Comparison of ENCODE assay signal across 7 mouse cellular contexts in the genomic region with DNA sequence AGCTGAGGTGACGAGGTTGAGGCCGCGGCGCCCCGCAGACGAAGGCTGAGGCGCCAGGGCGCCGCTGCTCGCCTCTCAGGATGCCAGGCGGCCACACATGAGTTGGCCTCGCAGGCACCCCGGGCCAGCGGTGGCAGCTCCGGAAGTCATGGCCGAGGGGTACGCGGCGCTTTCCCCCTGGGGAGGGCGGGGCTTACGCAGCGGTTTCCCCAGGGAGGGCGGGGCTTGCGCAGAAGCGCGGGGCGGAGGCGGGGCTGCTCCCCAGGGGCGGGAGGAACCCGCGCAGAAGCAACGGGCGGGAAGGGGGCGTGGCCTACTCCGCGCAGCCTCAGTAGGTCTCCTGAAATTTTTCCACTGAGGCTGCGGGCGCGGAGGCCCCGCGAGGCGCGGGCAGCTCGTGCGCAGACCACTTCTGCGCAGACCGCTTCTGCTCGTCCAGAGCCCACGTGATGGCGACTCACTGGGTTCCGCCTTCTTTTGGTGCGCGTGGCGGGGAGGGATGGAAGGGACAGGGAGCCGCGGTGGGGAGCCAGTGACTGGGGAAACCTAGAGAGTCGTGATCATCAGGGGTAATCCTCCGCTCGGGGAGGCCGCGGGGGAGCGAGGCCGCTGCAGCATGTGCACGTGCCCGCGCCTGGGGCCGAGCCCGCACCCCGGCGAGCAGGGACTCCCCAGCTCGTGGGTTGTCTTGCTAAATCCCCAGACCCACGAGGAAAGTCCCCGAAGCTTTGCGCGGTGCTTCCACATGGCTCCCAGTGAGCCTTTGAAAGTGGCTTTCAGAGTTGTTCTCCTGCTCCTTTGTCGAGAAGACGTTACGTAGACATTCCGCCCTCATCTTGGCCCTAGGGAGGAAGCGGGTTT. TPM values are rescaled to one million over a fixed set of nuclear protein-coding genes. Genes with fewer than 3 reads are reported as not detected.
A peak's percentile ranks its signal among the peaks of the same experiment; 100 is the strongest.
DNase-seq lines count a peak whose midpoint lies in the region; ATAC-seq lines count a peak whose summit lies in the region.

No protein-coding gene starts in this region.

- H3K4me2 ChIP-seq in intestine, embryonic 15.5 days (replicated peaks): peak overlapping the region; percentile 95

- peak overlapping the region; percentile 78 for H3K9ac ChIP-seq in intestine, embryonic 15.5 days

- peak overlapping the region; percentile 50 for H3K4me3 ChIP-seq in intestine, embryonic 15.5 days (replicated peaks)
- H3K4me3 ChIP-seq in midbrain, embryonic 10.5 days: peak overlapping the region; percentile 62

- under 1% methylated on average over 80 of the region's 80 CpGs for WGBS in intestine, embryonic 15.5 days
- WGBS in midbrain, embryonic 10.5 days: under 1% methylated on average over 74 of the region's 80 CpGs

- no peaks in the 10 kb centered on the region for H3K9me3 ChIP-seq in intestine, embryonic 15.5 days
- no peaks in the 10 kb centered on the region for H3K9me3 ChIP-seq in midbrain, embryonic 10.5 days (replicated peaks)

- peak overlapping the region; percentile 98 for H3K27ac ChIP-seq in intestine, embryonic 15.5 days
- peak overlapping the region; percentile 96 for H3K27ac ChIP-seq in midbrain, embryonic 10.5 days (replicated peaks)

- peak; percentile 99 for DNase-seq in adrenal gland, adult 18-20 months (ENCODE audit: low spot score in 2 of 2)
- peak; percentile 98 for DNase-seq in embryo, embryonic 11 days
- DNase-seq in gastrocnemius, postnatal 25 days: peak; percentile 98
- DNase-seq in left cerebral cortex, postnatal 25 days (ENCODE audit: low spot score in 2 of 2): peak; percentile 98 to 99
- peak; percentile 98 for DNase-seq in midbrain, embryonic 10.5 days (ENCODE audit: low spot score)
- DNase-seq in right cerebral cortex, postnatal 4 days: peak; percentile 100

- peak; percentile 95 for ATAC-seq in intestine, embryonic 15.5 days

- intact Hi-C loops in left cerebral cortex, postnatal 25 days (cut with DNase I): loop anchor here (1.0 kb wide), 1 partner anchor 10 kb away; a partner anchor contains a TSS

- no peaks in the 10 kb centered on the region for H3K27me3 ChIP-seq in intestine, embryonic 15.5 days (replicated peaks)
- no peaks in the 10 kb centered on the region for H3K27me3 ChIP-seq in midbrain, embryonic 10.5 days (ENCODE audit: low read depth, poor library complexity, severe bottlenecking)

- no peaks in the 10 kb centered on the region for H3K36me3 ChIP-seq in intestine, embryonic 15.5 days
- H3K36me3 ChIP-seq in midbrain, embryonic 10.5 days: no peaks in the 10 kb centered on the region

- peaks cover 12% of the 10 kb centered on the region for H3K4me1 ChIP-seq in intestine, embryonic 15.5 days (replicated peaks)
- peaks cover 21% of the 10 kb centered on the region for H3K4me1 ChIP-seq in midbrain, embryonic 10.5 days

RNA-seq across cellular contexts. Expression of a gene that starts 10.2 kb away (rescaled TPM):
- total RNA-seq in adrenal gland, adult 18-20 months (2021): 100 to 1,000 TPM; 103 to 210 TPM
- total RNA-seq in gastrocnemius, postnatal 25 days (2021): 100 to 1,000 TPM in 1 of 2 experiments, 10 to 100 TPM in 1; 73.8 to 112 TPM
- polyA plus RNA-seq in intestine, embryonic 15.5 days (2015; fragmentation: Nextera tagmentation; extraction: Ambion mirVana): 83.8 and 95.3 TPM in 2 replicates
- total RNA-seq in left cerebral cortex, postnatal 25 days (2021): 10 to 100 TPM; 81.3 to 86.1 TPM
- polyA plus RNA-seq in midbrain, embryonic 10.5 days (2016; fragmentation: Nextera tagmentation; extraction: Ambion mirVana): 151 and 164 TPM in 2 replicates

Comparison
In these comparisons a context has a peak if more than half of its experiments do, and no peak if none do; other contexts are left out.
1. Peak in every context shown above with its lines: DNase-seq, ATAC-seq, H3K4me3 ChIP-seq and H3K27ac ChIP-seq.